Mouse (Mus musculus): Measurements from ENCODE around the gene Stag1. TPM values are rescaled to one million over a fixed set of nuclear protein-coding genes. Genes with fewer than 3 reads are reported as not detected.

The Stag1 gene
- polyA plus RNA-seq (2015; fragmentation: Nextera tagmentation; extraction: Ambion mirVana): 41.6 and 46.4 TPM in 2 replicates

- ATAC-seq: no peak
- Histone ChIP-seq H3K27me3 (no peaks in the 10 kb centered on the region), H3K36me3 (no peaks in the 10 kb centered on the region), H3K4me3 (replicated peaks) (no peak within 1 kb of the TSS), H3K4me2 (replicated peaks) (no peak within 1 kb of the TSS), H3K4me1 (replicated peaks) (peaks cover 11% of the 10 kb centered on the region), H3K27ac (no peak within 1 kb of the TSS), H3K9ac (replicated peaks) (no peak within 1 kb of the TSS), H3K9me3 (no peaks in the 10 kb centered on the region)
- WGBS: 90% methylated on average over 8 of the region's 8 CpGs
Observed at GRCm38 (mm10) chr9:100597546-100597945, at the start of gene Stag1. TSS of gene Stag1 (plus strand) at chr9:100597798.

- Histone ChIP-seq H3K27me3 (no peaks in the 10 kb centered on the region), H3K9ac (replicated peaks) (no peak overlapping the region), H3K9me3 (peaks cover 11% of the 10 kb centered on the region; the same call in 1 of the 2 replicates), H3K4me1 (replicated peaks) (peaks cover 22% of the 10 kb centered on the region), H3K27ac (no peak overlapping the region), H3K4me3 (replicated peaks) (no peak overlapping the region), H3K4me2 (replicated peaks) (no peak overlapping the region), H3K36me3 (peaks cover 22% of the 10 kb centered on the region)
- ATAC-seq: no peak
- WGBS: 88% methylated on average over 2 of the region's 2 CpGs
Observed at GRCm38 (mm10) chr9:100548313-100548712, 49.3 kb upstream of the Stag1 start.

- Histone ChIP-seq H3K27ac (no peak overlapping the region), H3K9me3 (no peaks in the 10 kb centered on the region), H3K9ac (replicated peaks) (no peak overlapping the region), H3K27me3 (no peaks in the 10 kb centered on the region), H3K36me3 (peaks cover 10% of the 10 kb centered on the region), H3K4me1 (replicated peaks) (no peaks in the 10 kb centered on the region), H3K4me2 (replicated peaks) (no peak overlapping the region), H3K4me3 (replicated peaks) (no peak overlapping the region)
- WGBS: 80% methylated on average over 5 of the region's 5 CpGs
- ATAC-seq: no peak
Observed at GRCm38 (mm10) chr9:100555686-100556085, 41.9 kb upstream of the Stag1 start.

- peaks cover 2% of the 10 kb centered on the region for H3K36me3 ChIP-seq
- WGBS: 84% methylated on average over 4 of the region's 4 CpGs
- ATAC-seq: no peak
Observed at GRCm38 (mm10) chr9:100558023-100558573, 39.5 kb upstream of the Stag1 start.

DNA sequence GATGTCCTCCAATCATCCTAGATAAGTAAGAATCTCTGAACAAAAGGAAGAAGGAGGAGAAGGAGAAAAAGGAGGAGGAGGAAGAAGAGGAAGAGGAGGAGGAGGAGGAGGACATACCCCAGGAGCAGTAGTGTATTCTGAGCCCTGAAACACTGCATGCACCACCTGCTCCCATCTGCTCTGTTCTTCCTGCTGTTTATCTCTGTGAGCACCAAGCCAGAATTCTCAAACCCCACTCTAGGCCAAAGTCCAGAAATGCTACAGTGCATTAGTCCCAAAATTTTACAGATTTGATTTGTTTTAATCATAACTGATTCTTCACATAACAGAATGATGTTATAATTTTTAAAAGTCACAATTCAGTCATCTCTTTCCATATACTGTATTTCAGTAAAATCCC is 38.6 kb upstream of the Stag1 start:
- Histone ChIP-seq H3K9ac (replicated peaks) (no peak overlapping the region), H3K9me3 (no peaks in the 10 kb centered on the region), H3K4me1 (replicated peaks) (no peaks in the 10 kb centered on the region), H3K27me3 (no peaks in the 10 kb centered on the region), H3K4me3 (replicated peaks) (no peak overlapping the region), H3K4me2 (replicated peaks) (no peak overlapping the region), H3K36me3 (no peaks in the 10 kb centered on the region), H3K27ac (no peak overlapping the region)
- no peak for ATAC-seq

More at GRCm38 (mm10) chr9:100558023-100558573, 39.5 kb upstream of the Stag1 start:
- Histone ChIP-seq H3K9ac (replicated peaks) (no peak overlapping the region), H3K9me3 (no peaks in the 10 kb centered on the region), H3K4me3 (replicated peaks) (no peak overlapping the region), H3K27me3 (no peaks in the 10 kb centered on the region), H3K4me2 (replicated peaks) (no peak overlapping the region), H3K27ac (no peak overlapping the region), H3K4me1 (replicated peaks) (no peaks in the 10 kb centered on the region)

GRCm38 (mm10) chr9:100560251-100560890 is 37.2 kb upstream of the Stag1 start:
- WGBS: 84% methylated on average over 10 of the region's 10 CpGs
- ATAC-seq: no peak
- Histone ChIP-seq H3K4me1 (replicated peaks) (no peaks in the 10 kb centered on the region), H3K4me3 (replicated peaks) (no peak overlapping the region), H3K9ac (replicated peaks) (no peak overlapping the region), H3K36me3 (no peaks in the 10 kb centered on the region), H3K27ac (no peak overlapping the region), H3K4me2 (replicated peaks) (no peak overlapping the region), H3K27me3 (no peaks in the 10 kb centered on the region), H3K9me3 (no peaks in the 10 kb centered on the region)

DNA sequence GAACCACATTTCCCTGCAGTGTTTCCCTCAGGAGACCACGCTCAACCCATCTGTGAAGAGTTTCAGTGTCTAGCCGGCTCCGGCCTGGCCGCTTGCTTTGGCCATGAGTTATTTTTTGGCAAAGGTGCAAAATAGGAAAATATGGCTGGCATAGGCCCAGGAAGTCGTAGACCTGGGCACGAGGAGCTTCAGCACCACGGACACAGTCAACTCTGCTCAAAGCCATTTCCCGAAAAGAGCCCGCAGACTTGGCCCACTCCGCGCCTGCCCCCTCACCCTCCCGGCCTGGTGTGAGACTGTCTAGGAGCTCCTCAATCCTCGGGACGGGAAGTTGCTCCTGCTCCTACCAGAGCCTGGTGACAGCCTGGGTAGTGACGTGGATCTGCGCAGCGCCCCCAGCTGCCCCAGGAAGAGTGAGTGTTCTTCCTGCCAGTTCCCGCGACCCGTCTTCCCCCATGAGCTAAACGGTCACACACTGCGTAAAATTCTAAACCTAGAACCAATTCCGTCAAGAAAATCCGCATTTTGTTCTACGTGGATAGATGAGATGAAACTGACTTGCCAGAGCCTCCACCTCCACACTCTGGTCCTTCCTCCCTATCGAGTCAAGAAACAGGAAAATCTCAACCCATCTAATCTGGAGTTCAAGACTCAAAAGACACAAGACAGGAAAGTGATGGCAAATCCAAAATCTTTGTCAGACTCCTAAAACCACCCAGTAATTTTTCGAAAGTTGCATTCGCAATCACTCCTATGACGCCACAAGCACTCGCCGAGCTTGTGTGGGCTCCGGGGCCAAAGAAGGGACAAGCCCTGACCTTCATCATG is 27.6 kb upstream of the Stag1 start:
- Histone ChIP-seq H3K4me1 (replicated peaks) (peaks cover 10% of the 10 kb centered on the region), H3K4me2 (replicated peaks) (peak overlapping the region; percentile 60), H3K9ac (replicated peaks) (peak overlapping the region; percentile 78), H3K27me3 (peaks cover 3% of the 10 kb centered on the region; the same call in 1 of the 2 replicates), H3K36me3 (no peaks in the 10 kb centered on the region), H3K27ac (no peak overlapping the region), H3K9me3 (no peaks in the 10 kb centered on the region), H3K4me3 (replicated peaks) (peak overlapping the region; percentile 68)
- ATAC-seq: peak; percentile 29; the same call in 1 of the 2 replicates
- WGBS: 10% methylated on average over 32 of the region's 32 CpGs

DNA sequence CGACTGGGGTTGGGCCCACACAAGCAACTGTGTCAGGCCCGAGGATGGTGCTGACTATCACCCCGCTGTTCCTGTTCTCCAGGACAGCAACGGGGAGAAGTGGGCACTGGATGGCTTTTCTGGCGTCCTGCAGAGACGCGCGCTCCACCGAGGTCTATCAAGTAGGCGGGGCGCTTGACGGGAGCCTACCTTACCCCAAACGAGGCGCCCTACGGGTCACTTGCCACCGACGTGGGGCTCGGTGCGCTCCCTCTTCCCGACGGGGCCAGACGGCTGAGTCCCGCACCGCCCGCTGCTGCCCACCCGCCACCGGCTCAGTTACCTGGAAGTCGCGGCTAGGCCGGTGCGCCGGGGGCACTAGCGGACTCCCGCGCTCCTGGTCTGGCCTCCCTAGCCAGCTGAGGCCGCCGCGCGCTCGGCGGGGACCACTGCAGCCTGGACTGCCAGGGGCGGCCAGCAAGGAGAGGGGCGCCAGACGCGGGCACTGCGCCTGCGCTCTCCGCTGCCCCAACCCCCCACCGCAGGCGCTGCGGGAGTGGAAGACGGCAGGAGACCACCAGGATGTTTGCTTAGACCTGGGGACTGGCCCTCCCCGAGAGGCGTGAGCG is 26.9 kb upstream of the Stag1 start, which contains the start of gene Slc35g2:
TSS of gene Slc35g2 (minus strand) at position 465 of the 608 bp plus-strand sequence.
- H3K9me3 ChIP-seq: no peaks in the 10 kb centered on the region
- H3K4me3 ChIP-seq (replicated peaks): peak within 1 kb of the TSS; percentile 68
- no peaks in the 10 kb centered on the region for H3K36me3 ChIP-seq
- H3K27me3 ChIP-seq: peaks cover 3% of the 10 kb centered on the region; the same call in 1 of the 2 replicates
- H3K4me2 ChIP-seq (replicated peaks): peak within 1 kb of the TSS; percentile 60
- peak within 1 kb of the TSS; percentile 61 for H3K27ac ChIP-seq
- WGBS: under 1% methylated on average over 55 of the region's 55 CpGs
- peak; percentile 96 for ATAC-seq
- peak within 1 kb of the TSS; percentile 78 for H3K9ac ChIP-seq (replicated peaks)
- peaks cover 10% of the 10 kb centered on the region for H3K4me1 ChIP-seq (replicated peaks)

GRCm38 (mm10) chr9:100571511-100571910 is 26.1 kb upstream of the Stag1 start:
- Histone ChIP-seq H3K27me3 (peaks cover 3% of the 10 kb centered on the region; the same call in 1 of the 2 replicates), H3K36me3 (no peaks in the 10 kb centered on the region), H3K27ac (no peak overlapping the region), H3K4me3 (replicated peaks) (peak overlapping the region; percentile 68), H3K9me3 (no peaks in the 10 kb centered on the region), H3K9ac (replicated peaks) (peak overlapping the region; percentile 78; the same call in 1 of the 2 replicates), H3K4me1 (replicated peaks) (peaks cover 10% of the 10 kb centered on the region), H3K4me2 (replicated peaks) (peak overlapping the region; percentile 60)
- ATAC-seq: no peak
- WGBS: 79% methylated on average over 1 of the region's 1 CpGs

GRCm38 (mm10) chr9:100573300-100573699 is 24.3 kb upstream of the Stag1 start:
- Histone ChIP-seq H3K4me3 (replicated peaks) (no peak overlapping the region), H3K9ac (replicated peaks) (no peak overlapping the region), H3K9me3 (no peaks in the 10 kb centered on the region), H3K4me2 (replicated peaks) (no peak overlapping the region), H3K27ac (no peak overlapping the region), H3K4me1 (replicated peaks) (peaks cover 10% of the 10 kb centered on the region), H3K27me3 (peaks cover 3% of the 10 kb centered on the region; the same call in 1 of the 2 replicates), H3K36me3 (no peaks in the 10 kb centered on the region)
- WGBS: 78% methylated on average over 2 of the region's 2 CpGs
- no peak for ATAC-seq

DNA sequence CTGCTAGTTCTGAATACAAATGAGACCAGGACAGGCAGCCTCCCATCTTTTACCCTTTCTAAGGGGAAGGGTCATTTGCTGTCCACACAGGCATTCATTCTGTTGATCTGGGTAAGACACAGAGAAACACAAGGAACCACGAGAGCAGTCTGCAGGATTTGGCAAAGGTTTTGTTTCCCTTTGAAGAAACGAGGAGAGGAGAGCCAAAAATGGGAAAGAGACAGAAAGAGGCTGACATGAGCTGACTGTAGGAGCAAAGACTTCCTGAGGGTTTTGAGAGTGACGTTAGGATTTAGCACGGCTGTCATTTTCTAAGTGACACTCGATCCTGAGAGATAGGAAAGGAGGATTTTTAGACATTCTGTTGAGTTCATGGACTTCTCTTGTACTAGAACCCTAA is 23.7 kb upstream of the Stag1 start:
- ATAC-seq: no peak
- Histone ChIP-seq H3K27me3 (peaks cover 3% of the 10 kb centered on the region; the same call in 1 of the 2 replicates), H3K4me1 (replicated peaks) (peaks cover 10% of the 10 kb centered on the region), H3K4me3 (replicated peaks) (no peak overlapping the region), H3K27ac (no peak overlapping the region), H3K9me3 (no peaks in the 10 kb centered on the region), H3K36me3 (no peaks in the 10 kb centered on the region), H3K9ac (replicated peaks) (no peak overlapping the region), H3K4me2 (replicated peaks) (no peak overlapping the region)
- WGBS: 51% methylated on average over 5 of the region's 5 CpGs

All from midbrain, embryonic 13.5 days (tissue).